Mouse (Mus musculus) kidney, postnatal 0 days (tissue): ENCODE measurements at regions not wholly inside any gene's neighbourhood (a gene's known extent, or its start where the extent isn't known, plus 50 kb on each side); places are given as distances from the start of the nearest gene placed in this dataset.
A peak's percentile ranks its signal among the peaks of the same experiment; 100 is the strongest.

Experiments used
- ATAC-seq: fragments of 200-750 bp; cut with Nextera tagmentation; replicated peaks from 2 replicates; pipeline ENCODE4 v1.8.0; 2017; ENCODE audit warnings: low read depth, moderate number of reproducible peaks, moderate TSS enrichment, moderate library complexity; ENCODE audit not compliant: low FRiP score
- DNase-seq: peaks from one replicate; pipeline ENCODE4 v3.0.0-alpha.2; 2016; ENCODE audit warnings: low spot score
- H3K27ac ChIP-seq: fragments of 300-500 bp; sonication (generic); 2 replicates; pipeline ENCODE4 v1.5.1; 2014; ENCODE audit warnings: mild to moderate bottlenecking
- H3K27me3 ChIP-seq: fragments of 300-500 bp; sonication (generic); 2 replicates; pipeline ENCODE4 v1.6.1; 2014; ENCODE audit warnings: low read length, mixed read lengths; ENCODE audit not compliant: insufficient read depth
- H3K36me3 ChIP-seq: fragments of 300-500 bp; sonication (generic); 2 replicates; pipeline ENCODE4 v1.6.1; 2014; ENCODE audit warnings: low read length, mixed read lengths; ENCODE audit not compliant: insufficient read depth
- H3K4me1 ChIP-seq: fragments of 300-500 bp; sonication (generic); replicated peaks from 2 replicates; pipeline ENCODE4 v1.6.1; 2014; ENCODE audit warnings: antibody characterized with exemption, low read length, mixed read lengths; ENCODE audit not compliant: insufficient read depth
- H3K4me2 ChIP-seq: fragments of 300-500 bp; sonication (generic); 2 replicates; pipeline ENCODE4 v1.6.1; 2014; ENCODE audit warnings: mild to moderate bottlenecking, low read length, moderate library complexity, mixed read lengths
- H3K4me3 ChIP-seq: fragments of 300-500 bp; sonication (generic); replicated peaks from 2 replicates; pipeline ENCODE4 v1.5.1; 2014; ENCODE audit warnings: low read depth, low read length
- H3K9ac ChIP-seq: fragments of 300-500 bp; sonication (generic); 2 replicates; pipeline ENCODE4 v1.6.1; 2014; ENCODE audit warnings: low read depth, low read length
- H3K9me3 ChIP-seq: fragments of 300-500 bp; sonication (generic); replicated peaks from 2 replicates; pipeline ENCODE4 v1.6.1; 2016; ENCODE audit warnings: low read length, inconsistent platforms, mixed read lengths
- CTCF ChIP-seq: IDR thresholded peaks from 2 replicates; pipeline ENCODE4 v1.5.1; 2016; ENCODE audit warnings: antibody characterized with exemption, low read depth, mild to moderate bottlenecking, moderate library complexity
- WGBS: fragments of 180-500 bp; shearing (Covaris S2); extraction: QIAGEN DNeasy Blood & Tissue Kit; methylation state at CpG from one replicate; pipeline ENCODE4 v1.1.7; 2014; 5-methylcytosine and 5-hydroxymethylcytosine counted together

GRCm38 (mm10) chr3:52801446-52801845 is 215.6 kb downstream of the Cog6 start:
- Histone ChIP-seq H3K4me2 (no peak overlapping the region), H3K27me3 (no peaks in the 10 kb centered on the region), H3K9ac (no peak overlapping the region), H3K27ac (no peak overlapping the region), H3K36me3 (no peaks in the 10 kb centered on the region), H3K4me3 (no peak overlapping the region), H3K4me1 (no peaks in the 10 kb centered on the region), H3K9me3 (no peaks in the 10 kb centered on the region)
- TF ChIP-seq CTCF: no peak
- DNase-seq (no peak), ATAC-seq (no peak)
- WGBS: 93% methylated on average over 5 of the region's 5 CpGs

DNA sequence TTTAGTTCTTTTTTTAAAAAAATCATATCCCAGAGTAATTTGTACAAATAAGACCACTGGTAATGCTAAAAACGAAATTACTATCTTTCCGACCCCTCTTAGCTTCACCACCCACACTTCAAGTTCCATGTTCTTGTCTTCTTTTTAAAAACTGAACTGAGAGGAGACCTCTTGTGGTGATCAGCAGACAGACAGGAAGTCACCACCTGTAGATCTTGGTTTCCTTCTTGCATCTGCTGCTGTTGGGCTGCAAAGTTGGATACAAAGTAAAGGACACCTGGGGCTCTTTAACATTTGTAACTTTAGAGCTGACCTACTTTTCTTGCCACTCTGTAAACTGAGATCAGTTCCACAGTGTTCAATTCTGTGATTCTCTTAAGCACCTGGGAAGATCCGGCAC is 216.4 kb downstream of the Cog6 start:
- H3K4me3 ChIP-seq: no peak overlapping the region

GRCm38 (mm10) chr3:52797801-52798200 is 219.2 kb downstream of the Cog6 start:
- Histone ChIP-seq H3K27me3 (no peaks in the 10 kb centered on the region), H3K4me2 (no peak overlapping the region), H3K36me3 (no peaks in the 10 kb centered on the region), H3K9me3 (no peaks in the 10 kb centered on the region), H3K27ac (no peak overlapping the region), H3K4me3 (no peak overlapping the region), H3K4me1 (no peaks in the 10 kb centered on the region), H3K9ac (no peak overlapping the region)
- no peak for DNase-seq
- no peak for TF ChIP-seq CTCF
- ATAC-seq: no peak
- WGBS: 17% methylated on average over 6 of the region's 6 CpGs

More for the DNA sequence above, 216.4 kb downstream of the Cog6 start:
- WGBS: 85% methylated on average over 3 of the region's 3 CpGs
- ATAC-seq (no peak), DNase-seq (no peak)
- no peak overlapping the region for H3K27ac ChIP-seq
- no peaks in the 10 kb centered on the region for H3K27me3 ChIP-seq
- H3K36me3 ChIP-seq: no peaks in the 10 kb centered on the region
- H3K9me3 ChIP-seq: no peaks in the 10 kb centered on the region
- no peak overlapping the region for H3K9ac ChIP-seq
- peak; percentile 50; the same call in 1 of the 2 replicates for TF ChIP-seq CTCF
- H3K4me1 ChIP-seq: no peaks in the 10 kb centered on the region
- no peak overlapping the region for H3K4me2 ChIP-seq

DNA sequence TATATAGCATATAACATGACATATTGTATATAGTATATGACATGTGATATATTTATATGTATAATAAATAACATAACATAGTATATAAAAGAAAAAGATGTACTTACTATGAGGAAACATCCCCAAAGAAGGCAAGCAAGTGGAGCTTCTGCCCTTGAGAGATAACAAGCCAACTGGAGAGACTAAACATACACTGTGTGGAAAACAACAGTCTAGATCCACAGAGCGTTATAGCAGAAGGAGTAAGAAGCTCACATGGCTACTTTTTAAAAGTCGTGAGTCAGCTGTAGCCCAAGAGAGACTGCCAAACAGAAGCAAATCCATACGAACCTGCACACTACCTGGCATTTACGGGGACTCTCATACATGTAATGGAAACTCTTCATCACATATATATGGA is 219.9 kb downstream of the Cog6 start:
- Histone ChIP-seq H3K9ac (no peak overlapping the region), H3K27me3 (no peaks in the 10 kb centered on the region), H3K9me3 (no peaks in the 10 kb centered on the region), H3K36me3 (no peaks in the 10 kb centered on the region), H3K27ac (no peak overlapping the region), H3K4me3 (no peak overlapping the region), H3K4me1 (no peaks in the 10 kb centered on the region), H3K4me2 (no peak overlapping the region)
- no peak for ATAC-seq
- WGBS: 81% methylated on average over 4 of the region's 4 CpGs
- TF ChIP-seq CTCF: no peak
- no peak for DNase-seq

- no peak for DNase-seq
- H3K9ac ChIP-seq: no peak overlapping the region
- H3K9me3 ChIP-seq: no peaks in the 10 kb centered on the region
- TF ChIP-seq CTCF: no peak
- WGBS: 75% methylated on average over 3 of the region's 3 CpGs
- H3K27me3 ChIP-seq: no peaks in the 10 kb centered on the region
- H3K4me3 ChIP-seq: no peak overlapping the region
- no peak overlapping the region for H3K4me2 ChIP-seq
- ATAC-seq: no peak
- no peak overlapping the region for H3K27ac ChIP-seq
- H3K36me3 ChIP-seq: no peaks in the 10 kb centered on the region
- H3K4me1 ChIP-seq: no peaks in the 10 kb centered on the region
These were observed 222.8 kb downstream of the Cog6 start for GRCm38 (mm10) chr3:52794218-52794617.

DNA sequence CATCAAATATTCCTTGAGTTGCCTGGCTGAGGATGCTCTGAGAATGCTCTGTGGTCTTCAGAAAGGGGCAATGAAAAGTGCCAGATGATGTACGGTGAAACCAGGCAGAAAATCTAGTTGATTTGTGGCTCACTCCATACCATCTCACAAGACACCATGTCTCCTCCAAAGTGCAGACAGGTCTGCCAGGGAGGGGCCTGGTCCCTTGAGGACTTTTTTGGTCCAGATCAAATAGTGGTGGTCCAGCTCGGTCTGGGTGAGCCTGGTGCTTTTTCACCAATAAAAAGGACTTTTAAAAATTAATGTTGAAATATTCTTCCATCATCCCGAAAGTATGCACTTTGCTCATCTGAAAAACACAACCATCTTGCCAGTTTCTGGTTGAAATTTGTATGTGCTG is 224.2 kb downstream of the Cog6 start:
- Histone ChIP-seq H3K36me3 (no peaks in the 10 kb centered on the region), H3K27ac (no peak overlapping the region), H3K9ac (no peak overlapping the region), H3K27me3 (no peaks in the 10 kb centered on the region), H3K4me2 (no peak overlapping the region), H3K4me1 (no peaks in the 10 kb centered on the region), H3K9me3 (no peaks in the 10 kb centered on the region), H3K4me3 (no peak overlapping the region)
- WGBS: 86% methylated on average over 3 of the region's 3 CpGs
- ATAC-seq (no peak), DNase-seq (no peak)
- no peak for TF ChIP-seq CTCF

- H3K9ac ChIP-seq: no peak overlapping the region
- H3K27me3 ChIP-seq: no peaks in the 10 kb centered on the region
- H3K36me3 ChIP-seq: no peaks in the 10 kb centered on the region
- H3K4me2 ChIP-seq: no peak overlapping the region
- no peak for TF ChIP-seq CTCF
- no peak for ATAC-seq
- DNase-seq: no peak
- no peaks in the 10 kb centered on the region for H3K9me3 ChIP-seq
- 48% methylated on average over 5 of the region's 5 CpGs for WGBS
- H3K27ac ChIP-seq: no peak overlapping the region
- H3K4me3 ChIP-seq: no peak overlapping the region
- no peaks in the 10 kb centered on the region for H3K4me1 ChIP-seq
These were observed 224.9 kb downstream of the Cog6 start for GRCm38 (mm10) chr3:52792121-52792520.
